Mouse (Mus musculus) heart, embryonic 11.5 days (tissue): ENCODE data around the gene Pdzd7. TPM values are rescaled to one million over a fixed set of nuclear protein-coding genes. Genes with fewer than 3 reads are reported as not detected.

Experiments
- ATAC-seq: fragments of 200-750 bp; cut with Nextera tagmentation; replicated peaks from 2 replicates; pipeline ENCODE4 v1.8.0; 2017; ENCODE audit warnings: moderate library complexity; ENCODE audit not compliant: insufficient number of reproducible peaks, low FRiP score, low TSS enrichment
- H3K27ac ChIP-seq: fragments of 300-500 bp; sonication (generic); 2 replicates; pipeline ENCODE4 v1.5.1; 2014; ENCODE audit warnings: mild to moderate bottlenecking, low read depth, low read length
- H3K27me3 ChIP-seq: fragments of 300-500 bp; sonication (generic); 2 replicates; pipeline ENCODE4 v1.6.1; 2014; ENCODE audit warnings: mild to moderate bottlenecking, low read length, mixed read lengths; ENCODE audit not compliant: control insufficient read depth, insufficient read depth
- H3K36me3 ChIP-seq: fragments of 300-500 bp; sonication (generic); 2 replicates; pipeline ENCODE4 v1.6.1; 2014; ENCODE audit warnings: mild to moderate bottlenecking, low read length, moderate library complexity, mixed read lengths; ENCODE audit not compliant: control insufficient read depth, insufficient read depth
- H3K4me1 ChIP-seq: fragments of 300-500 bp; sonication (generic); 2 replicates; pipeline ENCODE4 v1.6.1; 2014; ENCODE audit warnings: low read length; ENCODE audit not compliant: control insufficient read depth, insufficient read depth
- H3K4me2 ChIP-seq: fragments of 300-500 bp; sonication (generic); 2 replicates; pipeline ENCODE4 v1.6.1; 2014; ENCODE audit warnings: mild to moderate bottlenecking, moderate library complexity
- H3K4me3 ChIP-seq: fragments of 300-500 bp; sonication (generic); 2 replicates; pipeline ENCODE4 v1.5.1; 2014; ENCODE audit warnings: low read depth, low read length
- H3K9ac ChIP-seq: fragments of 300-500 bp; sonication (generic); 2 replicates; pipeline ENCODE4 v1.6.1; 2014; ENCODE audit warnings: mild to moderate bottlenecking, low read depth, low read length, moderate library complexity
- H3K9me3 ChIP-seq: fragments of 300-500 bp; sonication (generic); replicated peaks from 2 replicates; pipeline ENCODE4 v1.6.1; 2016; ENCODE audit warnings: low read length; ENCODE audit not compliant: control insufficient read depth
- WGBS: fragments of 180-500 bp; shearing (Covaris S2); extraction: QIAGEN DNeasy Blood & Tissue Kit; methylation state at CpG from one replicate; pipeline ENCODE4 v1.1.7; 2014; ENCODE audit not compliant: insufficient replicate concordance; 5-methylcytosine and 5-hydroxymethylcytosine counted together
- polyA plus RNA-seq: library from polyadenylated mRNA; unstranded; fragments of >200 nt; fragmentation: Nextera tagmentation; extraction: Ambion mirVana; gene quantifications from 2 replicates; pipeline ENCODE4 v1.2.1, GENCODE M21; 2014

Gene Pdzd7
- polyA plus RNA-seq, 1 experiment from 2014 or later, result not detected

DNA sequence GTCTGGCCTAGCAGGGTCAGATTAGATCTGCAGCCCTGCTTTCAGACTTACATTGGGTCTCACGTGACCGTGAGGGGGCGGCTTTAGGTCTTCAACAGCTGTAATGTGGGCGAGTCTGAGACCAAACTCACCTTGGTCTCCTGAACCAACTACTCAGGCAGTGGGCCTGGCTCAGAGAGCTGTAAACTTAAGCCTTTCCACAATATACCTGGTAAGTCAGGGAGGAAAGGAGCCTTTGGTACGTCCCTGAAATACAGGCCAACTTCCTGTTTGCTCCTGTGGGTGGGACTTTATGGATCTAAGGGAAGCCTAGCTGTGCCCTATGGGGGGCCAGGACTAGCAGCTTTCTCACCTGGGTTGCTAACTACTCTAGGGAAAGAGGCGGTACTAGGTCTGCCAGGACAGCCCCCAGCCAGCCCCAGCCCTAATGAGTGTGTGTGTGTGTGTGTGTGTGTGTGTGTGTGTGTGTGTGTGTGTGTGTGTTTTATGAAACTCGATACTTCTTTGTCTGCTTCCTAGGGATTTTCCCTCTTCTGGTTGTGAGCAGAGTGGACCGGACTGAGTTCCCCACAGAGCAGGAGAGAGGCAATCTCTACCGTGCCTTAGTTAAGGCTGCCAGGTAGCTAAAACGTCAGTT lies 31.1 kb downstream of the Pdzd7 start, which contains the start of gene Lzts2:
TSS of gene Lzts2 (plus strand) at position 80 of the 637 bp plus-strand sequence.
- H3K9ac ChIP-seq, result peak within 1 kb of the TSS; percentile 96
- peaks cover 8% of the 10 kb centered on the region; the same call in 1 of the 2 replicates for H3K36me3 ChIP-seq
- 11% methylated on average over 10 of the region's 10 CpGs for WGBS
- no peak for ATAC-seq
- peak within 1 kb of the TSS; percentile 80 for H3K4me3 ChIP-seq
- H3K4me2 ChIP-seq, result peak within 1 kb of the TSS; percentile 99
- no peaks in the 10 kb centered on the region for H3K27me3 ChIP-seq
- H3K4me1 ChIP-seq, result peaks cover 18% of the 10 kb centered on the region
- H3K9me3 ChIP-seq, result no peaks in the 10 kb centered on the region
- H3K27ac ChIP-seq, result peak within 1 kb of the TSS; percentile 99

GRCm38 (mm10) chr19:45013581-45014225 lies 31.8 kb downstream of the Pdzd7 start:
- Histone ChIP-seq H3K4me2 (no peak overlapping the region), H3K4me3 (no peak overlapping the region), H3K9me3 (no peaks in the 10 kb centered on the region), H3K27ac (peak overlapping the region; percentile 12; the same call in 1 of the 2 replicates), H3K27me3 (no peaks in the 10 kb centered on the region), H3K4me1 (peaks cover 12% of the 10 kb centered on the region), H3K9ac (no peak overlapping the region), H3K36me3 (peaks cover 8% of the 10 kb centered on the region; the same call in 1 of the 2 replicates)
- ATAC-seq, result no peak
- 58% methylated on average over 6 of the region's 6 CpGs for WGBS

- H3K4me3 ChIP-seq, result no peak overlapping the region
- H3K4me1 ChIP-seq, result peaks cover 11% of the 10 kb centered on the region
- H3K9me3 ChIP-seq, result no peaks in the 10 kb centered on the region
- H3K4me2 ChIP-seq, result no peak overlapping the region
- WGBS, result 38% methylated on average over 6 of the region's 6 CpGs
- H3K36me3 ChIP-seq, result peaks cover 8% of the 10 kb centered on the region; the same call in 1 of the 2 replicates
- no peak overlapping the region for H3K9ac ChIP-seq
- no peaks in the 10 kb centered on the region for H3K27me3 ChIP-seq
- H3K27ac ChIP-seq, result no peak overlapping the region
- no peak for ATAC-seq
Observed at GRCm38 (mm10) chr19:45012636-45013035, 32.9 kb downstream of the Pdzd7 start.

DNA sequence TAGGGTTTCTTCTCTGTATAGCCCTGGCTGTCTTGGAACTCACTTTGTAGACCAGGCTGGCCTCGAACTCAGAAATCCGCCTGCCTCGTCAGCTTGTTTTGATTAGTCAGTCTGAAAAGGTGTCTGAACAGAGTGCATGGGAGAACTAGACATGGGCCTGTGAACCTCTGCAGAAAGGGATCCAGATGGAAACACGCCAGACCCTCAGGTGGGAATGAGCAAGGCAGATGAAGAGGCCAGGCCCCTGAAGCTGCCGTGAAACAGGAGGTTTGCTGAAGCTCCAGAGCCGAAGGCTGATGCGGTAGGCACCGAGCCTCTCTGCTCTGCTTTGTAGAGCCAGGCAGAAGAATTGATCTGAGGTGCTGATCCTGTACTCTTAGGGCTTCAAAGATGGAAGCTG lies 33.3 kb downstream of the Pdzd7 start:
- no peak overlapping the region for H3K27ac ChIP-seq
- no peak overlapping the region for H3K4me3 ChIP-seq
- ATAC-seq, result no peak
- H3K4me1 ChIP-seq, result peaks cover 14% of the 10 kb centered on the region
- H3K9me3 ChIP-seq, result no peaks in the 10 kb centered on the region
- H3K36me3 ChIP-seq, result peaks cover 8% of the 10 kb centered on the region; the same call in 1 of the 2 replicates
- no peak overlapping the region for H3K4me2 ChIP-seq
- H3K27me3 ChIP-seq, result no peaks in the 10 kb centered on the region
- no peak overlapping the region for H3K9ac ChIP-seq
- 78% methylated on average over 8 of the region's 8 CpGs for WGBS

- Histone ChIP-seq H3K27me3 (no peaks in the 10 kb centered on the region), H3K4me3 (no peak overlapping the region), H3K4me1 (peaks cover 12% of the 10 kb centered on the region), H3K4me2 (no peak overlapping the region), H3K9ac (no peak overlapping the region), H3K27ac (no peak overlapping the region), H3K9me3 (no peaks in the 10 kb centered on the region), H3K36me3 (peaks cover 8% of the 10 kb centered on the region; the same call in 1 of the 2 replicates)
- ATAC-seq, result no peak
- 83% methylated on average over 4 of the region's 4 CpGs for WGBS
Observed at GRCm38 (mm10) chr19:45010646-45011045, 34.9 kb downstream of the Pdzd7 start.

DNA sequence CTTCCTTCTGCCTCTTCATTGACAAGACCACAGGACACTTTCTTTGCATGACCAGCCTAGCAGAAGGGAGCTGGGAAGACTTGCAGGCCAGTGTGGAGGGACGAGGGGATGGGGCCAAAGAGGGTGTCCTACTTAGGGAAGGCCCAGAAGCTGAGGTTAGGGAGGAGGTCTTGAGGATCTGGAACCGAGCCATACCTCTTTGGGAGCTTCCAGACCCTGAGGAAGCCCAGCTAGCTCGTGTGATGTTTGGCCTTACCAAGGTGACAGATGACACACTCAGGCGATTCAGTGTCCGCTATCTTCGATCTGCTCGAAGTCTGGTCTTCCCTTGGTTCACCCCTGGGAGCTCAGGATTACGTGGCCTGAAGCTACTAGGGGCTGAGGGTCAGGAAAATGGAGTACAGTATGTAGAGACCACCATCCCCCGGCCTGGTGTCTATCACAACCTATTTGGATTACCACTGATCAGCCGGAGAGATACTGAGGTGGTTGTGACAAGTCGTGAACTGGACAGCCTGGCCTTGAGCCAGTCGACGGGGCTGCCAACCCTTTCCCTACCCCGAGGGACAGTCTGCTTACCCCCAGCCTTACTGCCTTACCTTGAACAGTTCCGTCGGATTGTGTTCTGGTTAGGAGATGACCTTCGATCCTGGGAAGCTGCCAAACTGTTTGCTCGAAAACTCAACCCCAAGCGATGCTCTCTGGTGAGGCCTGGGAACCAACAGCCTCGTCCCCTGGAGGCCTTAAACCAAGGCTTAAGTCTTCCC lies 37.9 kb downstream of the Pdzd7 start:
- Histone ChIP-seq H3K36me3 (peaks cover 16% of the 10 kb centered on the region), H3K27ac (no peak overlapping the region), H3K9me3 (no peaks in the 10 kb centered on the region), H3K4me1 (peaks cover 13% of the 10 kb centered on the region), H3K9ac (peak overlapping the region; percentile 85), H3K27me3 (no peaks in the 10 kb centered on the region), H3K4me3 (peak overlapping the region; percentile 98), H3K4me2 (peak overlapping the region; percentile 94)
- no peak for ATAC-seq
- WGBS, result 87% methylated on average over 20 of the region's 20 CpGs

DNA sequence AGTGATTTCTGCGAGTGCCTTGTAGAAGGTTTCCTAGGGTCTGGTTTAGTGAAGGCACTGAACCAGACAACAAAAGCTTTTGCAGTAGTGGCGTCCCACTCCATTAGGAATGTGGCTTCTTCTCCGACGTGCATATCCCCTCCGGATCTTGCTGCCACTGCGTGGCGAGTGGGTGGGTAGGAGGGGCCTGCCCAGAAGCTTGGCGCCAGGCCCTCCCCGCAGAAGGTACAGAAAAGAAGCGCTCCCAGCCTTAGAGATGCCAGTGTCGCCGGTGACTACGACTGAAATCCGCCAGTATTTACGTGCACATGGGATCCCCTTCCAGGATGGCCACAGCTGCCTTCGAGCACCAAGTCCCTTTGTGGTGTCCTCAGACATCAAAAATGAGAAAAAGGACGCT lies 38.5 kb downstream of the Pdzd7 start:
- H3K4me2 ChIP-seq, result peak overlapping the region; percentile 94
- 36% methylated on average over 17 of the region's 17 CpGs for WGBS
- no peaks in the 10 kb centered on the region for H3K9me3 ChIP-seq
- H3K4me1 ChIP-seq, result peaks cover 13% of the 10 kb centered on the region
- H3K9ac ChIP-seq, result peak overlapping the region; percentile 85
- peaks cover 16% of the 10 kb centered on the region for H3K36me3 ChIP-seq
- no peak for ATAC-seq
- no peaks in the 10 kb centered on the region for H3K27me3 ChIP-seq
- H3K4me3 ChIP-seq, result peak overlapping the region; percentile 98
- H3K27ac ChIP-seq, result peak overlapping the region; percentile 77

DNA sequence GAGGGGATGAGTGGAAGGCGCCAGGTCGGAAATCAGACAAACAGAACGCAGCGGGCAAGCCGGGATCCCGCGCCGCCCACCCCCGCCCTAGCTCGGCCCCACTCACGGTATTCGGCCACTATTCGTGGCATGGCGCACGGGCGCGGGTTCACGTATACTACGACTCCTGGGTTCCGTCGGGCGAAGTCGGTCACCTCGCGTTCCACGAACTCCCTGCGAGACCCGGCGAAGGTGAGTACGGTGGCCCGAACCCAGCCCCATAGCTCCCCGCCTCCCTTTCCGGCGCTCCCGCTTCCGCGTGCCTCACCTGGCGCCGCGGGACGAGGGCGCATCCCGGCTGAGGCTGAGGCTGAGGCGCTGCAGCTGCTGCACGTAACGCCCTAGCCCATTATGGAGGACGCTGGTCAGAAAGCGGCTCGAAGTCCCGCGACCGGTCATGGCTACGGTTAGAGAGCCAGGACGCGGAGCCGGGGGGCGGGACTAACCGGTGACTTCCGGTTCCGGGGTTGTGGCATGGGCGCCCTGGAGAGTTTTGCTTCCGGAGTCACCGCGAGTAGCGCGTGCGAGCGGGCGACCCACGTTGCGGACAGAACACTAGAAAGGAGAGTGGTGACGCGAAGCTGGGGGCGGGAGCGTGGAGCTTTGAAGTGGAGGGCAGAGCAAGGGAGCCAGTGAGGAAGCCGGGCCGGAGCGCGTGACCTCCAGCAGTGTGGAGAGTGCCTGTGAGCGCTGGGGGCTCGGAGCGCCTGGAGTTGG lies 39.4 kb downstream of the Pdzd7 start, which contains the start of gene Mrpl43:
TSS of gene Mrpl43 (minus strand) at position 486 of the 756 bp plus-strand sequence.
- ATAC-seq, result peak; percentile 79
- peak within 1 kb of the TSS; percentile 98 for H3K4me3 ChIP-seq
- H3K9me3 ChIP-seq, result no peaks in the 10 kb centered on the region
- H3K27ac ChIP-seq, result peak within 1 kb of the TSS; percentile 83
- H3K36me3 ChIP-seq, result peaks cover 19% of the 10 kb centered on the region
- H3K27me3 ChIP-seq, result no peaks in the 10 kb centered on the region
- under 1% methylated on average over 82 of the region's 82 CpGs for WGBS
- peak within 1 kb of the TSS; percentile 94 for H3K4me2 ChIP-seq
- H3K9ac ChIP-seq, result peak within 1 kb of the TSS; percentile 85
- peaks cover 13% of the 10 kb centered on the region for H3K4me1 ChIP-seq
